Mouse (Mus musculus): ENCODE measurements around the gene Rab3il1. TPM values are rescaled to one million over a fixed set of nuclear protein-coding genes. Genes with fewer than 3 reads are reported as not detected.

The Rab3il1 gene
- polyA plus RNA-seq, 1 experiment from 2014 or later = 42.0 TPM

DNA sequence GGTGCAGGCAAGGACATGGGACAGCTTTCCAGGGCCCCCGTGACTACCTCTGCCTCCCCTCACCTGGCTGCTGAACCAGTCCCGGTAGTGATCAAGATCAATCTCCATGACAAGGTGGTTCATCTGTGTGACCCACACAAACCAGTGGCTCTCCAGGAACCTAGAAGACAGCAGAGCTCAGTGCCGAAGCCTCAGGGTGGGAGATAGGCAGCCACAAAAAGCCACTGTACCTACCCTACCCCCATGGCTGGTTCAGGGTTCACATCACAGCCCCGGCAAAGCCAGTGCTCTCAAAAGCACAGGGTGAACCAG, 64.7 kb downstream of the Rab3il1 start:
- Histone ChIP-seq H3K4me3 (no peak overlapping the region), H3K9ac (no peak overlapping the region), H3K27ac (no peak overlapping the region), H3K4me2 (no peak overlapping the region), H3K9me3 (no peaks in the 10 kb centered on the region), H3K27me3 (no peaks in the 10 kb centered on the region), H3K4me1 (no peaks in the 10 kb centered on the region), H3K36me3 (peaks cover 98% of the 10 kb centered on the region)
- 93% methylated on average over 4 of the region's 4 CpGs for WGBS
- no peak for ATAC-seq (ENCODE audit: insufficient number of reproducible peaks, insufficient read depth, low FRiP score, low TSS enrichment, low read depth)

DNA sequence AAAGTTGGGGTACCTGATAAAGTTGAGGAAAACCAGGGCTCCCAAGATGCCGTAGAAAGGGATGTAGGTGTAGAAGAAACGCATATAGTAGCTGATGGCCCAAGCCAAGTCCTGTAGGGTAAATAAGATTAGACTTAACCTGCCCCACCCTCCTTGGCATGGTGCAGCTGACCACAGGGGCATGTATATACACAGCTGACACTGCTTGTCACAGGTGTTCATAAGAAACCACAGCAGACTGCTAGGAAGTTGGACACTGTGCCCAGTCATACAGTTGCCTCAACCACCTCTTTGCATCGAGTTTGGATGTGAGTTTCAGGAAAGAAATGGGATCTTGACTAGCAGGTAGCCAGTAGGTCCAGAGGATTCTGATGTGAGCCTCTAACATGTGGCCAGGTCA, 65.0 kb downstream of the Rab3il1 start:
- H3K36me3 ChIP-seq = peaks cover 98% of the 10 kb centered on the region
- no peaks in the 10 kb centered on the region for H3K4me1 ChIP-seq
- no peaks in the 10 kb centered on the region for H3K27me3 ChIP-seq
- ATAC-seq (ENCODE audit: insufficient number of reproducible peaks, insufficient read depth, low FRiP score, low TSS enrichment, low read depth) = no peak
- WGBS = 95% methylated on average over 3 of the region's 3 CpGs
- no peak overlapping the region for H3K27ac ChIP-seq
- H3K9ac ChIP-seq = no peak overlapping the region
- no peak overlapping the region for H3K4me2 ChIP-seq
- H3K4me3 ChIP-seq = no peak overlapping the region
- H3K9me3 ChIP-seq = no peaks in the 10 kb centered on the region

- H3K4me3 ChIP-seq = no peak overlapping the region
- no peak overlapping the region for H3K4me2 ChIP-seq
- no peak for ATAC-seq (ENCODE audit: insufficient number of reproducible peaks, insufficient read depth, low FRiP score, low TSS enrichment, low read depth)
- 83% methylated on average over 7 of the region's 7 CpGs for WGBS
- peaks cover 97% of the 10 kb centered on the region for H3K36me3 ChIP-seq
- no peak overlapping the region for H3K9ac ChIP-seq
- no peak overlapping the region for H3K27ac ChIP-seq
- H3K27me3 ChIP-seq = no peaks in the 10 kb centered on the region
- H3K9me3 ChIP-seq = no peaks in the 10 kb centered on the region
- no peaks in the 10 kb centered on the region for H3K4me1 ChIP-seq
Observed at GRCm38 (mm10) chr19:10067701-10068100, 66.2 kb downstream of the Rab3il1 start.

- no peak for ATAC-seq (ENCODE audit: insufficient number of reproducible peaks, insufficient read depth, low FRiP score, low TSS enrichment, low read depth)
- peaks cover 97% of the 10 kb centered on the region for H3K36me3 ChIP-seq
- H3K27ac ChIP-seq = no peak overlapping the region
- H3K27me3 ChIP-seq = no peaks in the 10 kb centered on the region
- 96% methylated on average over 8 of the region's 8 CpGs for WGBS
- H3K9ac ChIP-seq = no peak overlapping the region
- H3K4me2 ChIP-seq = no peak overlapping the region
- no peak overlapping the region for H3K4me3 ChIP-seq
- H3K9me3 ChIP-seq = no peaks in the 10 kb centered on the region
- H3K4me1 ChIP-seq = no peaks in the 10 kb centered on the region
Observed at GRCm38 (mm10) chr19:10070186-10070980, 68.9 kb downstream of the Rab3il1 start.

DNA sequence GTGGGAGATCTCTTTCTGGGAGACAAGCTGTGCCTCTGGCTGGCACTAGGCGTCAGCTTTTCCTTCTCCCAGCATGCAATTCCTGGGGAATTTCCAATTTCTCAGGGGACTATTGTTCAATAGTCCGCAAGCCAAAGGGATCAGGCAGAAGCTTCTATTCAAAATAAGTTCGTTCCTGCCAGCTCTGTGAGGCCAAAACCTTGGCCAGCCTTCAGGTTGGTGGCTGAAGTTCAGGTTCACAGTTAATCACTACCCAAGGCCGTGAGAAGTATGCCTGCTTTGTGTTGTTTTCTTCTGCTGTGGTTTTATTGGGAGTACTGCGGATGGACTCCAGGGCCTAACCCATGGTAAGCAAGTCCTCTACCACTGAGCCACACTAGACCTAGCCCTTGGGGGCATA, 69.7 kb downstream of the Rab3il1 start:
- no peaks in the 10 kb centered on the region for H3K27me3 ChIP-seq
- peaks cover 97% of the 10 kb centered on the region for H3K36me3 ChIP-seq
- H3K4me1 ChIP-seq = no peaks in the 10 kb centered on the region
- H3K4me3 ChIP-seq = no peak overlapping the region
- no peak overlapping the region for H3K27ac ChIP-seq
- WGBS = 89% methylated on average over 5 of the region's 5 CpGs
- no peak for ATAC-seq (ENCODE audit: insufficient number of reproducible peaks, insufficient read depth, low FRiP score, low TSS enrichment, low read depth)
- H3K9ac ChIP-seq = no peak overlapping the region
- no peak overlapping the region for H3K4me2 ChIP-seq
- no peaks in the 10 kb centered on the region for H3K9me3 ChIP-seq

DNA sequence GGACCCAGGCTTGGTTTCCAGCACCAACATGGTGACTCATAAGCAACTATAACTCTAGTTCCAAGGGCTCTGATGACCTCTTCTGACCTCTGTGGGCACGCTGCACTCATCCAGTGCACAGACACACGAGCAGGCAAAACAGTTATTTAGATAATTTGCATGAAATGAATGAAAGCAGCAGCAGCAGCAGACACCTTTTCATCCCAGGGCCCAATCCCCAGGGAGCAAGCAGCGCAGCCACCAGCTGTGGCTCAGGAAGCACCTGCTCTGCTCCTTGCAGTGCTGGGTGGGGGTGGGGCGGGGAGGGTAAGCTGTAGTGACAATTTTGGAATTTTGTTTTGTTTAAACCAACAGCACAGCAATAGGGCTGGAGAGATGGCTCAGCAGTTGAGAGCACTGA, 70.4 kb downstream of the Rab3il1 start:
- H3K4me1 ChIP-seq = no peaks in the 10 kb centered on the region
- H3K9me3 ChIP-seq = no peaks in the 10 kb centered on the region
- no peak overlapping the region for H3K9ac ChIP-seq
- no peak for ATAC-seq (ENCODE audit: insufficient number of reproducible peaks, insufficient read depth, low FRiP score, low TSS enrichment, low read depth)
- H3K27ac ChIP-seq = no peak overlapping the region
- WGBS = 81% methylated on average over 4 of the region's 4 CpGs
- H3K4me3 ChIP-seq = no peak overlapping the region
- no peaks in the 10 kb centered on the region for H3K27me3 ChIP-seq
- H3K36me3 ChIP-seq = peaks cover 97% of the 10 kb centered on the region
- H3K4me2 ChIP-seq = no peak overlapping the region

- no peaks in the 10 kb centered on the region for H3K9me3 ChIP-seq
- H3K36me3 ChIP-seq = peaks cover 98% of the 10 kb centered on the region
- WGBS = 92% methylated on average over 5 of the region's 5 CpGs
- ATAC-seq (ENCODE audit: insufficient number of reproducible peaks, insufficient read depth, low FRiP score, low TSS enrichment, low read depth) = no peak
- H3K4me2 ChIP-seq = no peak overlapping the region
- H3K9ac ChIP-seq = no peak overlapping the region
- H3K27ac ChIP-seq = no peak overlapping the region
- no peak overlapping the region for H3K4me3 ChIP-seq
- no peaks in the 10 kb centered on the region for H3K27me3 ChIP-seq
- H3K4me1 ChIP-seq = no peaks in the 10 kb centered on the region
Observed at GRCm38 (mm10) chr19:10073145-10073544, 71.7 kb downstream of the Rab3il1 start.

GRCm38 (mm10) chr19:10078392-10078791, 76.9 kb downstream of the Rab3il1 start:
- Histone ChIP-seq H3K9me3 (no peaks in the 10 kb centered on the region), H3K27me3 (no peaks in the 10 kb centered on the region), H3K27ac (no peak overlapping the region), H3K4me2 (no peak overlapping the region), H3K4me1 (no peaks in the 10 kb centered on the region), H3K4me3 (no peak overlapping the region), H3K9ac (no peak overlapping the region), H3K36me3 (peaks cover 100% of the 10 kb centered on the region)
- no peak for ATAC-seq (ENCODE audit: insufficient number of reproducible peaks, insufficient read depth, low FRiP score, low TSS enrichment, low read depth)
- 67% methylated on average over 6 of the region's 6 CpGs for WGBS

GRCm38 (mm10) chr19:10080384-10080783, 78.9 kb downstream of the Rab3il1 start:
- Histone ChIP-seq H3K4me2 (no peak overlapping the region), H3K9me3 (no peaks in the 10 kb centered on the region), H3K27me3 (no peaks in the 10 kb centered on the region), H3K9ac (no peak overlapping the region), H3K36me3 (peaks cover 95% of the 10 kb centered on the region), H3K27ac (no peak overlapping the region), H3K4me3 (no peak overlapping the region), H3K4me1 (no peaks in the 10 kb centered on the region)
- no peak for ATAC-seq (ENCODE audit: insufficient number of reproducible peaks, insufficient read depth, low FRiP score, low TSS enrichment, low read depth)
- 95% methylated on average over 7 of the region's 7 CpGs for WGBS

DNA sequence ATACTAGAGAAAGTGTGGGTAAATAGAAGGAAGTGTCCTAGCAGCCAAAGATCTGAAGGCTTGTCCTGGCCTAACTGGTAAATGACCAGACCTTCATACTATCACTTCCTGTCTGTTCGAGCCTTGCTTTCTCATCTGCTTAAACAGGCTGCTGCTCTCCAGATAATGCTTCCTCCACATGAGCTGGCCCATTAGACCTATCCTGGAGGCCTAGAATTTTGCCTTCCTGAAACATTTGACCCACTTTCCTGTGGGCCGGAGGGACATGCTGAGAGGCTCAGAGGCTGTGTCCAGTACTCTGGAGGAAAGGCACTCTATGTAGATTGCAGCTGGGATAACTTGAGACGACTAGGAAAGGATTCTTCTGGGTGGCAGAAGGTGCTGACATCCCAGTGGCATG, 80.6 kb downstream of the Rab3il1 start:
- Histone ChIP-seq H3K36me3 (peaks cover 94% of the 10 kb centered on the region), H3K27ac (no peak overlapping the region), H3K4me3 (no peak overlapping the region), H3K4me2 (no peak overlapping the region), H3K4me1 (no peaks in the 10 kb centered on the region), H3K9ac (no peak overlapping the region), H3K9me3 (no peaks in the 10 kb centered on the region), H3K27me3 (no peaks in the 10 kb centered on the region)
- no peak for ATAC-seq (ENCODE audit: insufficient number of reproducible peaks, insufficient read depth, low FRiP score, low TSS enrichment, low read depth)
- WGBS = 84% methylated on average over 3 of the region's 3 CpGs

DNA sequence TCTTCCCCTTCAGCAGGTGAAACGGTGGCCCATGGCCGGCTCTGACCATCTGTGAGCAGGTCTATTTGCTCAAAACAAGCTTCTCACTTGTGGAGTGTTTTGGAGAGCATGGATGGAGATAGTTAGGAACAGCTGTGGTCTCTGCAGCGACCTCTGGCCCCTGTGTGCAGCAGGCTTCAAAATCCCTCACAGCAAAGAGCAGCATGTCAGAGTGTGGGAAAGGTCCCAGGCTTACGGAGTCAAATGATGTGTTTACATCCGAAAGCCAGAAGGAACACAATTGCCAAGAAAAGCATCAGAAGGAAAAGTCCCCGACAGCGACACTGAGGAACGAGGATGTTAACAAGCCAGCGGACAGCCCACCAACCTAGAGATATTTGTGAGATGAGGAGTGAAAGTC, 84.0 kb downstream of the Rab3il1 start:
- H3K27me3 ChIP-seq = no peaks in the 10 kb centered on the region
- no peaks in the 10 kb centered on the region for H3K4me1 ChIP-seq
- no peak overlapping the region for H3K4me2 ChIP-seq
- WGBS = 86% methylated on average over 9 of the region's 9 CpGs
- H3K9me3 ChIP-seq = no peaks in the 10 kb centered on the region
- no peak overlapping the region for H3K27ac ChIP-seq
- no peak for ATAC-seq (ENCODE audit: insufficient number of reproducible peaks, insufficient read depth, low FRiP score, low TSS enrichment, low read depth)
- peaks cover 94% of the 10 kb centered on the region for H3K36me3 ChIP-seq
- no peak overlapping the region for H3K4me3 ChIP-seq
- no peak overlapping the region for H3K9ac ChIP-seq

GRCm38 (mm10) chr19:10086976-10087375, 85.5 kb downstream of the Rab3il1 start:
- H3K27me3 ChIP-seq = no peaks in the 10 kb centered on the region
- no peak for ATAC-seq (ENCODE audit: insufficient number of reproducible peaks, insufficient read depth, low FRiP score, low TSS enrichment, low read depth)
- 79% methylated on average over 4 of the region's 4 CpGs for WGBS
- no peak overlapping the region for H3K4me3 ChIP-seq
- H3K27ac ChIP-seq = no peak overlapping the region
- H3K36me3 ChIP-seq = peaks cover 94% of the 10 kb centered on the region
- no peak overlapping the region for H3K9ac ChIP-seq
- no peak overlapping the region for H3K4me2 ChIP-seq
- no peaks in the 10 kb centered on the region for H3K9me3 ChIP-seq
- no peaks in the 10 kb centered on the region for H3K4me1 ChIP-seq

Data from embryonic facial prominence, embryonic 13.5 days (tissue).